Mouse (Mus musculus) layer of hippocampus, adult 11-12 months (tissue): ENCODE measurements around the gene Ppm1h.
A peak's percentile ranks its signal among the peaks of the same experiment; 100 is the strongest.

ENCODE experiments used
- DNase-seq: peaks from one replicate; pipeline ENCODE4 v3.0.0; 2022; ENCODE audit warnings: low spot score

Gene Ppm1h

GRCm38 (mm10) chr10:122770337-122770736 is 91.8 kb downstream of the Ppm1h start:
- no peak for DNase-seq

- no peak for DNase-seq
Measured at GRCm38 (mm10) chr10:122770987-122771386, 92.4 kb downstream of the Ppm1h start.

DNA sequence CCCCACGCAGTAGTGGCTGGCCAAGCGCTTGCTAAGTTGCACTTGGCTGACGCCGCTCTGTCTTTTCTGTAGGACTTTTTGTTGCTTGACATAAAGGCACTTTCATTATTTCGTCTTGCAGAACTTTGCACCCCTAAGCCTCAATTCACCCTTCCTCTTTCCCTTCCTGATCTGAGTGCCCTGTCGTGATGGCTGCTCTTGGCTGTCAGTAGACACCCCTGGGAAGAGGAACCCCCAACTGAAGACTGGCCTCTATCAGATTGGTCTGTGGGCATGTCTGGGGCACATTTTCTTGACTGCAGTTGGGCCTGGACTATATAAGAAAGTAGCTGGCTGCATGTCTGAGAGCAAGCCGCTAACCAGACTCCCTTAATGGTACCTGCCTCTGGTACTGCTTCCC is 95.6 kb downstream of the Ppm1h start:
- no peak for DNase-seq

DNA sequence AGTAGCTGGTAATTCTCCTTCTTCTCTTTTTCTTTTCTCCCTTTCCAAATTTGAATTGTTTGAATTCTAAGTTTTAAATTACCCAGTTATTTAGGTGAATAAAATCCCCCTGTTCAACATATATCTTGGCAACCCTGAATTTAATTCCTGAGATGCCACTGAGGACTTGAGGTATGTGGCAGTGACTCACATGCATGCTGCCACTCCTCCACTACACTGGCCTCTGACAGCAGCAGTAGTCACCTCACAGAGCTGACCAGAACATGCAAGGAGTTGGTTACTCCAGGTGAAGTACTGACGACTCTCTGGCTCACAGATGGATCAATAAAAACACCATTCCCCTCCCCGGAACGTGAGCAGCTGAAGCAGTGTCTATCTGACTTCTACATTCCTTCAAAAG is 98.9 kb downstream of the Ppm1h start:
- no peak for DNase-seq

DNA sequence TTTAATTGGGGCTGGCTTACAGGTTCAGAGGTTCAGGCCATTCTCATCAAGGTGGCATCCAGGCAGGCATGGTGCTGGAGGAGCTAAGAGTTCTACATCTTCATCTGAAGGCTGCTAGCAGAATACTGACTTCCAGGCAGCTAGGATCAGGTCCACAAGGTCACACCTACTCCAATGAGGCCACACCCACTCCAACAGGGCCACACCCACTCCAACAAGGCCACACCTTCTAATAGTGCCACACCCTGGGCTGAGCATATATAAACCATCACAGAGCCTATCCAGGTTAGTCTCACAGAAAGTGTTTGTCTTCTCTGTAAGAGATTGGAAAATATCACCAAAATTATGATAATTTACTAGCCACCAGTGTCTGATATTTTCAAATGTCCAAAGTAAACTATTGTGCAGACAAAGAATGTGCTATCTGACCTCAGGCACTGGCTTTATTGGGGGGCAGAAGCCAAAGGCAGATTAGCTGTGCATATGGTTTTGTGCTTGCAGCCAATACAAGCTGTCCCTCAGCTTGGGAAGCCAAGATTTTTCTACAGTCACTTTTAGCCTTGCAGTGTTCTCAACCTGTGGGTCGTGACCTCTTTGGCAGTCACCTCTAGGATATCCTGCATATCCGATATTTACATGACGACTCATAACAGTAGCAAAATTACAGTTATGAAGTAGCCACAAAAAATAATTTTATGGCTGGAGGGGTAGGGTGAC is 99.5 kb downstream of the Ppm1h start:
- DNase-seq = no peak

DNA sequence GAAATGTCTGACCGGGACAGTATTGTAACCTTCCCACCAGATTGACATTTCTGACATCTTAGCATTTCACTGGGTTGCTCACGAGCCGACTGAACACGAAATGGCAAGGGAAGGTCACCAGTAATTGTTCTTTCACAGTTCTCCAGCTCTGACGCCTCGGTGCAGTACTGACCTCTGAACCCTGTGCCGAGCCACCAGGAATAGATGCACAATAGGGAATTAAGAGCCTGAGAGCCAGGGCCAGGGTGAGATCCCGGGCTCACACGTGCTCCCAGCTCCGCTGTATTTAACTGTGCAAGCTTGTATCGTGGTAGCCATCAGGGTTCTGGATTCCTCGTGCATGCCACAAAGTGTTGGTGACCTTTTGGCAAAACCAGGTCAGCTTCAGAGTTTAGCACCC is 100.8 kb downstream of the Ppm1h start:
- no peak for DNase-seq

- peak; percentile 22 for DNase-seq
Measured at GRCm38 (mm10) chr10:122782755-122783154, 104.2 kb downstream of the Ppm1h start.

- DNase-seq = no peak
Measured at GRCm38 (mm10) chr10:122789648-122790170, 111.1 kb downstream of the Ppm1h start.

DNA sequence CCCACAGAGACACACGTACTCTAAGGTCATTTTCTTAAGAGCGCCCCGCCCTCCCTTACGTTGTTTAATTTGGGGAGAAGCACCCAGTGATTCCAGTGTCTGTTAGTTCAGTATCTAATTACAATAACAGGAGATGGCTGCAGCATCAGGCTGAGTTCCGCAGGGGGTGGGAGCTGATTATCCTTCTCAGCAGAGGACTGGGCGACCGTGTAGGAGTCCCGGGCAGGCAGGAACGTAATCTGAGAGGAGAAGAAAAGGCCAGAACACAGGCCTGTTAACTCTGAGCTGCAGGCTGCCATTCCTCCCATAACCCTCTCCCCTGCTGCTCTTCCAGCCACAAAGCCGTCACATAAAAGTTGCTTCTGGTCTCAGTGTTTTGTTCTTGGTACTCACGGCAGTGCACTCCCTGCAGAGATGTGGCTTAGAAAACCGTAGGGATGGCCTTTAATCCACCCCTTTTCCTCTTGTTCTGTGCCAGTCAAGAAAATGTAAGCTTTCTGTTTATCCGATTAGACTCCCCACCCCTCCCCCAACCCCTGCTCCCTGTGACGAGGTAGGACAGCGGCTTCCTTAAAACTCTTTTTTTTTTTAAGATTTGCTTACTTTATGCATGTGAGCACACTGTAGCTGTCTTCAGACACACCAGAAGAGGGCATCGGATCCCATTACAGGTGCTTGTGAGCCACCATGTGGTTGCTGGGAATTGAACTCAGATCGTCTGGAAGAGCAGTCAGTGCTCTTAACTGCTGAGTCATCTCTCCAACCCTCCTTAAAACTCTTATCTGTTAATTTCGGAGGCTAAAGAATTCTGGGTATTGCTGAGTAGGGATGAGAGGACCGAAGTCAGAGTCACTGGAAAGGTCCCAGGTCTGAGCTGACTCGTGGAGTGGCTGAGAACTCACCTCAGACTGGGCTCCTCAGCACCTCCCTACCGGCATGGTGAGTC is 113.7 kb downstream of the Ppm1h start:
- DNase-seq = no peak

DNA sequence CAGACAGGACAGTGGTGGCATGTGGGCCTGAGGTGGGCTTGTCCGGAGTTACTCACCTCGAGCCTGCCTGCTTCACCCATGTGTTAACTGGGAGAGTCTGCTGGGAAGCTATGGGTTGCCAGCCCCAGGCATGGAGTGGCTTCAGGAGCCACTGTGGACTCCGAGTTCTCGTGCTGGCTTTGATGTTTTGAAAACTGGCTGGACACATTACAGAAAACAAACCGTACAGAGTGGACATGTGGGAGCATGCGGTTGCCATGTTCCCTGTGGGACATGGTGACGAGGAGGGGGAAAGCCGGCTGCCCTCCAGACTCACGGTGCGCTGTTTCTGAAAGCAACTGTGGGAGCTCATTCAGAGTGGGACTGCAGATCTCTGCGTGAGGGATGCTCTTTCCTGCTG is 114.6 kb downstream of the Ppm1h start:
- DNase-seq = no peak

DNA sequence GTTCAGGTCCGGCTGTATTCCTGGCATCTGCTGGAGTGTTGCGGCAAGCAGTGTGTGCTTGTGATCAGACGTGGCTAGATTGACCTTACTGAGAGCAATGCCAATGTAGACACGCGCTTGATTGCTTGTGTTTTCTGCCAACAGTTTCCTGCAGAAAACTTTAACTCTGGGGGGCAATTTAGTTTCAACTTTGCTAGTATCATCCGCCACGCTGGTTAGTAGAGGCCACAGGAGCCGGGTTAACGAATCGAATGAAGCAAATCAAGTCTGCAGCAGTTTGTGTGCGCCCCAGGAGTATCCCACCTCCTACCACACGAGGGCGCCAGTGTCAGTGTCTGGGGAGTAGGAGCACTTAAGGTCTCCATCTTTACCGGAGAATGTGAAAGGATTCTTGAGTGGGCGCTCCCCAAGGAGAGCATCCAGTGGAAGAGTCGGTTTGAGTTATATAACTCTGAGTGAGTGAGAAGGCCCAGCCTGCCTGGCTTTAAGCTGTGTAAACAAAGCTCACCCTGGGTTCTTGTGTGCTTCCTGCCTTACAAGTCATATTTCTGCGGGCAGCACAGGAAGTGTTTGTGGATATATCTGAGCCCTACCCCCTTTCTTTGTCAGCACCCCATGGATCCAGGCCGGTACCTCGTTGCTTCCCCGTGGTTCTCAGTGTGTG is 115.8 kb downstream of the Ppm1h start:
- DNase-seq = peak; percentile 70

GRCm38 (mm10) chr10:122797955-122798354 is 119.4 kb downstream of the Ppm1h start:
- DNase-seq = no peak

DNA sequence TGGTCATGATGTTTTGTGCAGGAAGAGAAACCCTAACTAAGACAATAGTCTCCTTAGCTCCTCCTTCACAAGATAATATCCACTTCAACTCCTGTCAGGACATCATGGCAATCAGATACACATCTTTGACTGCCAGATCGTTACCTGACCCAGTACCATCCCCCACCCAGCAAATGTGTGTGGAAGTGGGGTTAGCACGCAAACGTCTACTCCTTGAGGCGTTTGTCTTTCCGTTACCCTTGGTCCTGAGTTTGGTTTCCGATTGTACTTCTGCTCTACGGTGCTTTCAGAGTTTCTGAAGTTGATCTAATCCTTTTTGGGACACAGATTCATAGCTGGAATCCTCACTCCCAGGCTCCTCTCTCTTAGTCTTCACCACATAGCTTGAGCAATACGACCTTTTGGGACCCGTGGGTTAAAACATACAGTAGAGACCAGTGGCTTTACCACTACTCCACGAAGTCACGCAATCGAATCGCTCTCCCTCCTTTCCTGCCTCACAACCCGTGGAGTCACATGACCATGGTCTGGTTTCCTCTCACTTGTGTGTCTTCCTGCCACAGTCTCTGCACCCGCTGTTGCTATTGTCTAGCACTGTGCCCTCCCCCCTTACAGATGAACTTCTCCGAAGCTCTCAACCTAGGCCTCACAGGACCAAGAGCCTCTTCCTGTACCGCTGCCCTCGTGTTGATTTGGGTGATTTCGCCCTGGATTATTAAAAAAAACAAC is 121.6 kb downstream of the Ppm1h start:
- DNase-seq = no peak

DNA sequence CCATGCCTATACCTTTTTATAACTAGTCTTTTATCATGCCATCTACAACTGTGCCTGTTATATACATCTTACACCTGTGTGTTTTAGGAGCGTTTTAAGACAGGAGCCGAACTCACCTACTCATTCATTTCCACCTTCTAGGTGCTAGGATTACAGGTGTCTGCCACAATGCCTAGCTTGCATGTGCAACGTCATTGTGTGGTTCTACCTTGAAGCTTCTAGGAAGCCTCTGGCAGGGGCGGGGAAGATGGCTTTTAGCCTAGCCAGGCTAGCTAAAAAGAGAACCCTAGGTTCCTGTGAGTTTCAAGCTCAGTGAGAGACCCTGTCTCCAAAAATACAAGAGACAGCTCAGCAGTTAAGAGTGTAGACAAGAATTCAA is 122.2 kb downstream of the Ppm1h start:
- DNase-seq = no peak

DNA sequence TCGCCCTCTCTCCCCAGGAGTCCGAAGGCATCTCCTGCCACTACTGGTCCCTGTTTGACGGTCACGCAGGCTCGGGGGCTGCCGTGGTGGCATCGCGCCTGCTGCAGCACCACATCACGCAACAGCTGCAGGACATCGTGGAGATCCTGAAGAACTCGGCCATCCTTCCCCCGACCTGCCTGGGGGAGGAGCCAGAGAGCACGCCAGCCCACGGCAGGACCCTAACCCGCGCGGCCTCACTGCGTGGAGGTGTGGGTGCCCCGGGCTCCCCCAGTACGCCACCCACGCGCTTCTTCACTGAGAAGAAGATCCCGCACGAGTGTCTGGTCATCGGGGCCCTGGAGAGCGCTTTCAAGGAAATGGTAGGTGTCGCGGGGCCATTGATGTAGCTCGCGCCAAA is 123.7 kb downstream of the Ppm1h start:
- no peak for DNase-seq

GRCm38 (mm10) chr10:122802901-122803300 is 124.3 kb downstream of the Ppm1h start:
- DNase-seq = no peak

GRCm38 (mm10) chr10:122803906-122804305 is 125.3 kb downstream of the Ppm1h start:
- peak; percentile 72 for DNase-seq

- DNase-seq = no peak
Measured at GRCm38 (mm10) chr10:122805866-122806265, 127.3 kb downstream of the Ppm1h start.

GRCm38 (mm10) chr10:122807127-122808105 is 128.9 kb downstream of the Ppm1h start:
- peak; percentile 77 for DNase-seq

GRCm38 (mm10) chr10:122808186-122808585 is 129.6 kb downstream of the Ppm1h start:
- no peak for DNase-seq

GRCm38 (mm10) chr10:122809851-122810250 is 131.3 kb downstream of the Ppm1h start:
- no peak for DNase-seq
